Mouse (Mus musculus) WW6 (cell line): ENCODE data around the gene Grb2.

Source experiments
- DNase-seq: peaks from one replicate; pipeline ENCODE4 v3.0.0-alpha.2; 2013; ENCODE audit warnings: low read depth, low spot score

Grb2 gene

GRCm38 (mm10) chr11:115628465-115629101 lies 79.8 kb downstream of the Grb2 start:
- DNase-seq, result no peak

- peak; percentile 100 for DNase-seq
Observed at GRCm38 (mm10) chr11:115627705-115628464, 80.5 kb downstream of the Grb2 start, which contains the start of gene Slc25a19. Gene Slc25a19 (minus strand): TSS chr11:115628295.

GRCm38 (mm10) chr11:115626824-115627616 lies 81.4 kb downstream of the Grb2 start:
- no peak for DNase-seq

GRCm38 (mm10) chr11:115625877-115626276 lies 82.5 kb downstream of the Grb2 start:
- DNase-seq, result no peak

- DNase-seq, result no peak
Observed at GRCm38 (mm10) chr11:115623487-115624070, 84.8 kb downstream of the Grb2 start.

- DNase-seq, result no peak
Observed at GRCm38 (mm10) chr11:115619949-115620348, 88.4 kb downstream of the Grb2 start.

- DNase-seq, result no peak
Observed at GRCm38 (mm10) chr11:115618732-115619516, 89.5 kb downstream of the Grb2 start.

GRCm38 (mm10) chr11:115618001-115618400 lies 90.4 kb downstream of the Grb2 start:
- DNase-seq, result no peak

- no peak for DNase-seq
Observed at GRCm38 (mm10) chr11:115616893-115617292, 91.5 kb downstream of the Grb2 start.

GRCm38 (mm10) chr11:115616371-115616770 lies 92.0 kb downstream of the Grb2 start:
- DNase-seq, result no peak

GRCm38 (mm10) chr11:115615875-115616274 lies 92.5 kb downstream of the Grb2 start:
- no peak for DNase-seq

GRCm38 (mm10) chr11:115615108-115615825 lies 93.1 kb downstream of the Grb2 start:
- no peak for DNase-seq

- no peak for DNase-seq
Observed at GRCm38 (mm10) chr11:115614346-115615107, 93.9 kb downstream of the Grb2 start.

GRCm38 (mm10) chr11:115613138-115613945 lies 95.1 kb downstream of the Grb2 start:
- DNase-seq, result no peak

GRCm38 (mm10) chr11:115612410-115613137 lies 95.8 kb downstream of the Grb2 start, which contains the start of gene Mif4gd:
Gene Mif4gd (minus strand): TSS chr11:115612969.
- DNase-seq, result peak; percentile 95

- DNase-seq, result no peak
Observed at GRCm38 (mm10) chr11:115612059-115612409, 96.4 kb downstream of the Grb2 start.

- no peak for DNase-seq
Observed at GRCm38 (mm10) chr11:115611173-115611572, 97.2 kb downstream of the Grb2 start.

- DNase-seq, result no peak
Observed at GRCm38 (mm10) chr11:115609576-115609975, 98.8 kb downstream of the Grb2 start.
